Mouse (Mus musculus) bone marrow macrophage, adult 2 months (primary cell): ENCODE results near the gene Tox2. TPM values are rescaled to one million over a fixed set of nuclear protein-coding genes. Genes with fewer than 3 reads are reported as not detected.

Experiments
- H3K27ac ChIP-seq: 2 replicates; pipeline ENCODE4 v1.5.1; 2012; ENCODE audit warnings: low read depth, low read length; ENCODE audit not compliant: insufficient read depth
- H3K4me1 ChIP-seq: 2 replicates; pipeline ENCODE4 v1.6.1; 2012; ENCODE audit warnings: low read length; ENCODE audit not compliant: control insufficient read depth, insufficient read depth
- H3K4me3 ChIP-seq: 2 replicates; pipeline ENCODE4 v1.5.1; 2012; ENCODE audit warnings: mild to moderate bottlenecking, low read length, moderate library complexity; ENCODE audit not compliant: insufficient read depth
- CTCF ChIP-seq: IDR thresholded peaks from 2 replicates; pipeline ENCODE4 v1.5.1; 2012; ENCODE audit warnings: low read depth, mild to moderate bottlenecking, low read length, moderate library complexity
- POLR2A ChIP-seq: IDR thresholded peaks from 2 replicates; pipeline ENCODE4 v1.6.1; 2012; ENCODE audit warnings: mild to moderate bottlenecking, low read depth, low read length, borderline replicate concordance
- polyA plus RNA-seq: library from polyadenylated mRNA; stranded (reverse); fragments of >200 nt; gene quantifications from 2 replicates; pipeline ENCODE4 v1.2.4, GENCODE M21; 2012; ENCODE audit not compliant: missing spikeins, insufficient read depth, insufficient read length

The Tox2 gene
- polyA plus RNA-seq, 1 experiment = 3.2 TPM

DNA sequence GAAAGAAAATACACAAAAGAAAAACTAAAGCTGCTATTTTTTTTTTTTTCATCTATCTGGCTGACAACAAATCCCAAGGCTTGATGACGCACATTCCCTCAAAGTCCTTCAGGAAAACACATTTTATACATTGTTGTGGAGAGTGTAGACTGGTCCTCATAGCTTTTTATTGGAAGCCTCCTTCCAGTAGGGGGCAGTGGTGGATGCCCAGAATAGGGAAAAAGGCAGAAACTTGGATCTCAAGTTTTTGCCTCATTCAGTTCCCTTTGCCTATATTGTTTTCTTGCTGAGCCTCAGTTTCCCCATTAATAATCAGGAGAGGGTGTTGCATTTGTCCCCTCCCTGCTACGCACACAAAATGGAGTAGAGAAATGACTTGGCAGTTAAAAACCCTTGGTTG, 49.7 kb downstream of the Tox2 start:
- no peak overlapping the region for H3K4me3 ChIP-seq
- TF ChIP-seq CTCF = no peak
- TF ChIP-seq POLR2A = no peak
- peaks cover 28% of the 10 kb centered on the region for H3K4me1 ChIP-seq
- peak overlapping the region; percentile 70 for H3K27ac ChIP-seq

DNA sequence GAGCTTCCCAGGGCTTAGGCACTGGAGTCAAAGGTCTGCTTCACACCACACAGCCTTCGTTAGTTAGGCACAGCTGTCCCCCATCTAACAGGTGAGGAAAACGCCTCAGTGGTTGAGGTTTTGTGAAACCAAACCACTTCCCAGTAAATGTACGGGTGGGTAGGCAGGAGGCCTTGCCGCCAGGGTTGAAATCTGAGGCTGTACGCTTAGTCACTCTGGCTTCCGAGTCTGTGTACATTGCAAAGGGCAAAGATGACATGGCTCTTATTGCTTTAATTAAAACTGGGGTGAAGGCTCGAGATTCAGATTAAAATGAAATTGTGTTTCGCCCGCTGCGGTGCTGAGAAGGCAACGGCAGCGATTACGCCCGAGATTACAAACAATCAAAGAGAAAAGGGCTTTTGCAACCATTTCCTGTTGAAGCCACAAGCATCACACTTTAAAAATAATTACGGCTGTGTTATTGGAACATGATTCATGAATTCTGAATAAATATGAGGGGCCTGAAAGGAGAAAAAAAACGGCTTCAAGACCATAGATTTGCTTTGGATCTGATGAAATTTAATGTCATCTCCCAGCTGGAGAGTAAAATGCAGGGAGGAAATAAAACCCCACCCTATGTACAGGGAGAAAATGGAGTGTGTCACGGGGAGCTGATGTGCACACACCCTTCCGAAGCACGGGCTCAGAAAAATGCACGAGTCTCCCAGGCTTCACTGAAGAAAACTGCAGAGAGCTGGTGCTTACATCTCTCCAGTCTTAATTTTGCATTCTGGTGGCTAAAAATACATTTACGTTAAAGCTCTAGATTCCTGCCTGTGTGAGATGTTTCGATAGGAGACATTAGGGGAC, 50.5 kb downstream of the Tox2 start:
- Histone ChIP-seq H3K27ac (peak overlapping the region; percentile 70), H3K4me3 (peak overlapping the region; percentile 39), H3K4me1 (peaks cover 28% of the 10 kb centered on the region)
- no peak for TF ChIP-seq CTCF

DNA sequence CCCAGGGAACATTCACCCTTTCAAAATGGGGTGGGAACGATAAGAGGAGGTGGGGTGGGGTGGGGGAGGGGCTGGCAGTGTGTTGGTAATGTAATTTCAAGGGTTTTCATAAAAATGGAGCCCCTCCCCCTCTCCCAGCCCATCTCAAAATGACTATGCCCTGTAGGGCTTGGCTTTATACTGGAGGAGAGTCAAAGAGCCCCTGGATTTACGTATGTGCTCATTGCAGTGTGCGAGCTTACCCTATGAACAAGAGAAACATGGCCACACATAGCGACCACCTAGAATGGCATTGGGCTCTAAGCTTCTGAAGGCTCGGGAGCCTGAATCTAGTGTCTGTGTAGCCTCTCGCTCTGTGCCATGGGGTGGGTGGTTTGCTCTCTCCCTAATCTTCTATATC, 51.3 kb downstream of the Tox2 start:
- Histone ChIP-seq H3K4me3 (no peak overlapping the region), H3K27ac (peak overlapping the region; percentile 70), H3K4me1 (peaks cover 28% of the 10 kb centered on the region)
- TF ChIP-seq POLR2A = no peak

DNA sequence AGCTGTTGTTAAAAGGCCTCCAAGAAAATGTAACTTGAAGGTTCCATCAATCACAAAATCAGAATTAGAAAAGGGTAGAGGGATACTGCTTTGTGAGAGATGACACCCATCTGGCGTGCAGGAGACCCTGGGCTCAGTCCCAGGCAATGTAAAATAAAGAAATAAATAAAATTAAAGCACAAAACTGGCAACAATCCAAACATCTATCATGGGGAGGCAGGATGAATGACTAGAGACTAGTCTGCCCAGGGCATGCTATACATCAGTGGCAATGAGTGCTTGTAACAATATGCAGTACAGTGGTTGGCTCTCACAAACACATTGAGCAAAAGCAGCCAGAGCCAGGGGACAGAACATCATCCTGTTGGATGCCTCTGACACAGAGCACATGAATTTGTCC, 53.8 kb downstream of the Tox2 start:
- H3K27ac ChIP-seq = no peak overlapping the region
- no peak overlapping the region for H3K4me3 ChIP-seq
- TF ChIP-seq POLR2A (no peak), CTCF (no peak)
- H3K4me1 ChIP-seq = peaks cover 30% of the 10 kb centered on the region

DNA sequence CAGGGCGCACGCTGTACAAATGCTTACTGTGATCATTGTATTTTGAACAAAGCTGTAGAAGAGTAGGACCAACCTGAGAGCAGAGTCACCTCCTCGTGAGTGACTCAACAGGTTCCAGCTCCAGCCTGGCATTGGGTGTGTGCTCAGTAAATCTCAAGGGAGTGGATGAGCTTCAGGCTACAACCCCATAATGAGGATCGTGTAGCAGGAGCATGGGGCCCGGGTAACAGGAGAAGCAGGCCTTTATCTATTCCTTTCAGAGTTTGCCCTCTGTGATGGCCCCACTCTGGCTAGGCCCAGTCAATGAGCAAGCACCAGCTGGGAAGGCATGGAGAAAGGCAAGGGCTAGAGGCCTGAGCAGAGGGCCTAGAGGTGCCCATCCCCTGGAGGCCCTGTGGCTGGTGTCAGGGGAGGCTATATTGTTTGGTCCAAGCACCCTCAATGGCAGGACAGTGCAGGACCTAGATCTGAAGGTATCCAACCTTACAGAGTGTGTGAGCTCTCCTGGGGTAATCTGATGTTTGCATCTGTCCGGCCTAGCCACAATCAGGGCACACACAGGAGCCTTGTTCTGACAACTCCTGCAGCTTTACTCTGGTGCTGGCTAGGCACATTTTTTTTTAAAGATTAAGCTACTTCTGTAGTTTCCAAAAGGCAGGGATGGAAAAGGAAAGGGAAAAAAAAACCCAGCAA, 58.6 kb downstream of the Tox2 start:
- Histone ChIP-seq H3K4me3 (no peak overlapping the region), H3K27ac (no peak overlapping the region), H3K4me1 (peaks cover 11% of the 10 kb centered on the region)
- TF ChIP-seq CTCF = no peak
- TF ChIP-seq POLR2A = no peak

DNA sequence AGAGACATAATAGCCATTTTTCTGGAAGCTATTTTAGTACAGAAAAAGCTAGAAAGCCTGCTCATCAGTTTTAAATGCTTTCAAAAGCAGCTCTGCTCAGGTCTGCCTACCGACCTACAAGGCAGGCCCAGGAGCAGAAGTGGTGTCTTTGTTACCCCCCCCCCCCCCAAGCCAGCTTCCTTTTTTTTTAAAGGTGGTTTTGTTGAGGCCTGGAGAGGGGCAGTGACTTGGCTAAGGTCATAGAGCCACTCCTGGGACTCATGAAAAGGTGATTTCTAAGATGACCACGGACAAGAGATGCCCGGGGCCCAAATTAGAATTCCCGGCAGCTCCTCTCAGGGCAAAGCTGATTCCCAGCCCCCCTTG, 59.1 kb downstream of the Tox2 start:
- H3K4me1 ChIP-seq = peaks cover 16% of the 10 kb centered on the region
- H3K4me3 ChIP-seq = no peak overlapping the region
- TF ChIP-seq CTCF (no peak), POLR2A (no peak)
- no peak overlapping the region for H3K27ac ChIP-seq

DNA sequence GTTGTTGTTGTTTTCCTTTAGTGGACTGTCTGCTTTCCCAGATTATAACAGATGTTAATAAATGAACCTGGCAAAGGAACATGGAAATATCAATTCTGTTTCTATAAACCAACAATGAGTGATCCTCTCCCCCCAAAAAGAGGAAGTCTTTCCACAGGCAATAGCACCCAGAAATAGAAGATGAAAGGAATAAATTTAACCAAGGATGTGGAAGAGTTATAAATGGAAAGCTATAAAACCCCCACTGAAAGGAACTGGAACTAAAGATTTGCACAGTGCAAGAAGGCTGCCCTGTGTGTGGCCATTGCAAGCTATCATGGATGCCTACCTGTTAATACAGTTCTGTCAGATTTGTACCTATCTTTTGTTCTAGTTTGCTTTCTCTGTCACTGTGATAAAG, 64.2 kb downstream of the Tox2 start:
- TF ChIP-seq POLR2A = no peak
- no peak for TF ChIP-seq CTCF
- H3K4me1 ChIP-seq = peaks cover 23% of the 10 kb centered on the region
- H3K27ac ChIP-seq = peak overlapping the region; percentile 57
- H3K4me3 ChIP-seq = no peak overlapping the region

DNA sequence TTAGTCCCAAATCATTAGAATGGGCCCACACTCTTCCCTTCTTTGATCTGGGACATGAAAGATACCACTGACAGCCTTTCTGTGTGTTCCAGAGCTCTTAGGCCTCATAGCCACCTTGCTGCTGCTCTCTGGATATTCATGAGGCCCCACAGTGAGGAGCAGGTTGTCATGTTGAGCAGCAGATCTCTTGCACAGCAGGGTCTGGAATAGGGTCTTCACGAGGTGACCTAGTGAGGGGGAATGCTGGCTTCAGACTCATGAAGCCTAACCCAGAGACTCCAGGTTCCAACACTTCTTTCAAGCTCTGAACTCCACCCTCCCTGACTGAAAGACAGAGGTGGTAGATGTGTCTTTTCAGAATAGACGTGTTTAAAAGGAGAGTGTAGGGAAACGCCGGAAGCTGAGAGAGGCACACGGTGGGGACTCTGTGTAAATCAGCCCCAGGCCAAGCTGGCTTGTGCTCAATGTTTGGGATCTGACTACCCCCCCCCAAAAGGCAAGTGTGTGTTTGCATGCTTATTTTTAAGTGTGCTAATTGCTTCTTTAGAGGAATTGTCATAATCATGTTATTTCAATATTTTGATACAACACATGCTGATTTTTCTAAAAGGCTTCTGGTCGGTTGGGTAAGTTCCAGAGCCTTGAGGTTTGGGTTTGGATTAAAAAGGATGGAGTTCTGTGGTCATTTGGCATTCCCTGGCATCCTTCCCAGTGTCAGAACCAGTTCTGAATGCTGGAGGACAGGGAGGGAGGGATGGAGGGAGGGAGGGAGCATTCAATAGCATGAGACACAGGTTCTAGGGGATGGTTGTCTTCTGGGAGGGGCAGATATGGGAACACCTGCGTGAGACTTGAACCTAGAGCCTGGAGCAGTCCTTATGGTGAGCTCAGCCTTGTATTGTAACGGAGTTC, 68.9 kb downstream of the Tox2 start:
- H3K27ac ChIP-seq = no peak overlapping the region
- no peak overlapping the region for H3K4me3 ChIP-seq
- TF ChIP-seq POLR2A = no peak
- no peak for TF ChIP-seq CTCF
- H3K4me1 ChIP-seq = peaks cover 14% of the 10 kb centered on the region

DNA sequence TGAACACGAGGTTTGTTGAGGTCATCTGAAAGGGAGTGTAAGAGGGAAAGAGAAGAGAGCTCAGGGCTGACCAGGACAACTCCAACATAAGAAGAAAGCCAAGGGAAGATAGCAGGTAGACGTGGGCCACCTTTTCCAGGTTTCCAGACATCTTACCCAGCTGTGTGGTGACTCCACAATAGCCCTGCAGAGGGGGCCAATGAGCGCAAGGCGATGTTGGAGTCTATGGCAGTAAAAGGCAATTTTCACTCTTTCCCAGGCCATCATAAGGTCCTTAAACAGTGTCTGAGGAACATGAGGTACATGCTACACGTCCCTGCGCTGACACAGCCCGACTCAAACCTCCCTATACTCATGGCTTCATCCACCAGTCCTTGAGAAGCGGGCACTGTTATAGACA, 70.9 kb downstream of the Tox2 start:
- no peak overlapping the region for H3K4me3 ChIP-seq
- H3K27ac ChIP-seq = no peak overlapping the region
- TF ChIP-seq CTCF (no peak), POLR2A (no peak)
- H3K4me1 ChIP-seq = no peaks in the 10 kb centered on the region
